Mouse (Mus musculus) liver, embryonic 14 days (tissue): ENCODE measurements around the gene Zfp661. TPM values are rescaled to one million over a fixed set of nuclear protein-coding genes. Genes with fewer than 3 reads are reported as not detected.

Source experiments
- polyA plus RNA-seq: library from polyadenylated mRNA; depleted of rRNA; stranded (reverse); fragments of >200 nt; gene quantifications from 2 replicates; pipeline ENCODE4 v1.2.3, GENCODE M21; 2012; rRNA removed

Gene Zfp661
- 1.2 and 1.4 TPM in 2 replicates for polyA plus RNA-seq

GRCm38 (mm10) chr2:127586694-127587513 lies at the start of gene Zfp661, which contains the start of gene Mrps5:
Zfp661 (minus strand) TSS chr2:127587094.
Mrps5 (plus strand) TSS chr2:127587222.

GRCm38 (mm10) chr2:127541185-127541584 lies 45.7 kb downstream of the Zfp661 start, which contains the start of gene Prom2:
Prom2 (minus strand) TSS chr2:127541467.

Other genes starting within 250 kb of the Zfp661 start
- 0.01 TPM in 1 of 2 replicates, not detected in the other for gene Astl, start 248.5 kb downstream of the Zfp661 start, polyA plus RNA-seq
- gene Adra2b, start 223.9 kb downstream of the Zfp661 start, polyA plus RNA-seq = 12.0 and 13.5 TPM in 2 replicates
- 0.35 and 0.36 TPM in 2 replicates for gene Gpat2, start 161.9 kb downstream of the Zfp661 start, polyA plus RNA-seq
- gene Fahd2a, start 142.5 kb downstream of the Zfp661 start, polyA plus RNA-seq = 8.1 and 8.2 TPM in 2 replicates
- 0.34 and 0.39 TPM in 2 replicates for gene Kcnip3, start 65.0 kb downstream of the Zfp661 start, polyA plus RNA-seq
- 0.08 TPM in 1 of 2 replicates, not detected in the other for gene Prom2, start 45.6 kb downstream of the Zfp661 start, polyA plus RNA-seq
- 51.3 and 52.7 TPM in 2 replicates for gene Mrps5, start 128 bp upstream of the Zfp661 start, polyA plus RNA-seq
- 0.01 and 0.09 TPM in 2 replicates for gene Mal, start 69.6 kb upstream of the Zfp661 start, polyA plus RNA-seq
- 0.03 TPM in 1 of 2 replicates, not detected in the other for gene Mall, start 142.8 kb upstream of the Zfp661 start, polyA plus RNA-seq
- gene Nphp1, start 201.8 kb upstream of the Zfp661 start, polyA plus RNA-seq = 5.4 and 6.1 TPM in 2 replicates
- gene Mtln, start 205.4 kb upstream of the Zfp661 start, polyA plus RNA-seq = 20.8 and 26.0 TPM in 2 replicates
- gene Bub1, start 244.8 kb upstream of the Zfp661 start, polyA plus RNA-seq = 17.5 and 21.0 TPM in 2 replicates